Mouse (Mus musculus) heart, adult 2 months (tissue): ENCODE measurements around the gene Snrnp70. TPM values are rescaled to one million over a fixed set of nuclear protein-coding genes. Genes with fewer than 3 reads are reported as not detected.

ENCODE experiments used
- DNase-seq, 2 experiments: peaks; one replicate each; pipeline ENCODE4 v3.0.0; 2021
- H3K27ac ChIP-seq: fragments of 200-600 bp; 2 replicates; pipeline ENCODE4 v1.8.1; 2022
- H3K27me3 ChIP-seq: fragments of 200-500 bp; 2 replicates; pipeline ENCODE4 v1.6.1; 2012; ENCODE audit warnings: mild to moderate bottlenecking, low read length, inconsistent platforms, mixed read lengths; ENCODE audit not compliant: control insufficient read depth, insufficient read depth
- H3K36me3 ChIP-seq: fragments of 200-500 bp; 2 replicates; pipeline ENCODE4 v1.6.1; 2012; ENCODE audit warnings: low read length, inconsistent platforms; ENCODE audit not compliant: control insufficient read depth, insufficient read depth
- H3K4me1 ChIP-seq: fragments of 200-500 bp; 2 replicates; pipeline ENCODE4 v1.6.1; 2011; ENCODE audit warnings: low read length; ENCODE audit not compliant: control insufficient read depth, insufficient read depth
- H3K4me3 ChIP-seq: fragments of 200-600 bp; 2 replicates; pipeline ENCODE4 v1.8.1; 2022
- H3K79me2 ChIP-seq: fragments of 200-500 bp; replicated peaks from 2 replicates; pipeline ENCODE4 v1.6.1; 2012; ENCODE audit warnings: mild to moderate bottlenecking, inconsistent platforms, low read length, moderate library complexity, mixed read lengths; ENCODE audit not compliant: control insufficient read depth, insufficient read depth
- H3K9ac ChIP-seq: fragments of 200-500 bp; 2 replicates; pipeline ENCODE4 v1.6.1; 2012; ENCODE audit warnings: low read depth, mild to moderate bottlenecking, control low read depth, inconsistent platforms, low read length, mixed read lengths
- CTCF ChIP-seq: fragments of 200-600 bp; IDR thresholded peaks from 2 replicates; pipeline ENCODE4 v1.8.1; 2022; ENCODE audit warnings: antibody characterized with exemption, mild to moderate bottlenecking, moderate library complexity
- EP300 ChIP-seq: fragments of 200-500 bp; IDR thresholded peaks from 2 replicates; pipeline ENCODE4 v1.6.1; 2011; ENCODE audit warnings: low read depth, low read length, control low read depth; ENCODE audit not compliant: insufficient read depth
- POLR2A ChIP-seq: fragments of 200-500 bp; IDR thresholded peaks from 2 replicates; pipeline ENCODE4 v1.6.1; 2011; ENCODE audit warnings: mild to moderate bottlenecking, low read depth, low read length, control low read depth; ENCODE audit not compliant: insufficient read depth
- WGBS: fragments of 180-500 bp; shearing (Covaris S2); methylation state at CpG from one replicate; pipeline ENCODE4 v1.1.7; 2018; 5-methylcytosine and 5-hydroxymethylcytosine counted together
- intact Hi-C: fragments of 180-260 bp; cut with DNase I; formaldehyde crosslinking; loops from one replicate; pipeline ENCODE4 v1.15.1; 2025
- polyA plus RNA-seq: library from polyadenylated mRNA; depleted of rRNA; stranded (reverse); fragments of >200 nt; gene quantifications from 2 replicates; pipeline ENCODE4 v1.2.3, GENCODE M21; 2012
- total RNA-seq, 2 experiments: library from RNA; stranded (reverse); gene quantifications; 2 replicates each; pipeline ENCODE4 v1.2.3; 2021

Snrnp70 gene
- total and polyA plus RNA-seq, 3 experiments, result 85.0 to 117 (median 99.5) TPM

DNA sequence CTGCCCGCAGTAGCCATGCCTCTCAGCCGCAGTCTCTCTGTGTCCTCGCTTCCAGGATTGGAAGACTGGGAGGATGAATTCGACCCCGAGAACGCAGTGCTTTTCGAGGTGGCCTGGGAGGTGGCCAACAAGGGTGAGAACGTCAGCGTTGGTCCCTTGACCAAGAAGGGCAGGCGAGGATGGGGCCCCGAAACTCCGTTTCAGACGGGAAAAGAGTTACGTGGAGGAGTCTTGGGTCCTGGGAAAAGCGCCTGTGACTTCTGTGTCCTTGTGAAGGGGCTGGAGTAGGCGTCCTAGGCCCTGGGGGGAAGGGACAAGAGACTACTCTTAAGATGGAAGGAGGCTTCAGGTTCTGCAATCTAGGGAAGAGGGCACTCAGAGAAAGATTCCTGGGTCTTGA, 39.5 kb upstream of the Snrnp70 start:
- no peak for DNase-seq
- H3K4me1 ChIP-seq, result peaks cover 7% of the 10 kb centered on the region
- peak overlapping the region; percentile 87 for H3K27ac ChIP-seq
- TF ChIP-seq EP300 (no peak), POLR2A (no peak), CTCF (no peak)
- peak overlapping the region; percentile 77 for H3K9ac ChIP-seq
- 1% methylated on average over 16 of the region's 16 CpGs for WGBS
- H3K79me2 ChIP-seq, result 0 out of 2 replicates have a peak, but pooled peaks cover under 1% of the 10 kb centered on the region
- intact Hi-C loops, result no loop called here
- no peaks in the 10 kb centered on the region for H3K27me3 ChIP-seq
- peak overlapping the region; percentile 67 for H3K4me3 ChIP-seq
- no peaks in the 10 kb centered on the region for H3K36me3 ChIP-seq

DNA sequence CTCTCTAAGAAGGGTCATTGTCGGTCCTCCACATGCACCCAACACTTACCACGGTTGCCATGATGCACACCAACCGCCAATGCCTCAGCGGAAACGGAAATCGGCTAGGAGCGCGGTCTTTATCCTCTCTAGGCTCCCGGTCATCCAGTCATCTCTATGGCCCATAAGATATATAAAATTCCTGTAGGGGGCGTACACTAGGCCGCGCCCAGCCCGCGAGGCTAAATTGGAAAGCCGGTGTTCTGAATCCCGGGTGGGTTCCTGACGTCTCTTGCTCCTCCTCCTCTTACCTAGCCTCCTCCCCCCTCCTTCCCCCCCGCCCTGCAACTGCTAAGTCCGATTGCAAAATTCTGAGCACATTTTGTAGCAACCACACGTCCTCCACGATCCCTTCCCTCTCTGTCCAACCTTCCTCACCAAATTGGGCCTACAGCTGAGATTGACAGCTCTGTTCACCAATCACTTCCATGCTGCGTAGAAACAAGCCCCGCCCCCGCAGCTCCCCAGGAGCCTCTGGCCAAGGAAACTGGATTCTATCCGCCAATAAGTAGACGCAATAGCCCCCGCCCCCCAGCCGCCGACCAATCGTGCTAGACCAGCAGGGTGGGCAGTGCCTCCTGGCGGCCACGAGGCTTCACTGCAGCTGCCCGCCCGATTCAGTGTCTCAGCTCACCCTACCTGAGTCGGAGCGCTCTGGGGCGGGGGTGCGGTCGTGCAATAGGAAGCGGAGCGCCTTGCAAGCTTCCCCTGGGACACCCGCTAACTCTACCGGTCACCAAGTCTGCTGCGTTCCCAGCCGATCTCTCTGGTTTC, 38.9 kb upstream of the Snrnp70 start, which contains the start of gene Gys1:
TSS of gene Gys1 (plus strand) at position 642 of the 813 bp plus-strand sequence.
- H3K4me1 ChIP-seq, result peaks cover 7% of the 10 kb centered on the region
- under 1% methylated on average over 45 of the region's 45 CpGs for WGBS
- TF ChIP-seq POLR2A, result peak; percentile 75
- peak; percentile 72 for TF ChIP-seq CTCF
- TF ChIP-seq EP300, result peak; percentile 37; the same call in 1 of the 2 replicates
- peak within 1 kb of the TSS; percentile 87 for H3K27ac ChIP-seq
- intact Hi-C loops, result loop anchor here (1.0 kb wide), 1 partner anchor 25 kb away; the partner anchor contains the start of gene Ftl1
- H3K9ac ChIP-seq, result peak within 1 kb of the TSS; percentile 77
- peaks cover 4% of the 10 kb centered on the region; the same call in 1 of the 2 replicates for H3K79me2 ChIP-seq
- DNase-seq, result peak; percentile 99 to 100
- no peaks in the 10 kb centered on the region for H3K27me3 ChIP-seq
- peak within 1 kb of the TSS; percentile 85 for H3K4me3 ChIP-seq
- no peaks in the 10 kb centered on the region for H3K36me3 ChIP-seq

DNA sequence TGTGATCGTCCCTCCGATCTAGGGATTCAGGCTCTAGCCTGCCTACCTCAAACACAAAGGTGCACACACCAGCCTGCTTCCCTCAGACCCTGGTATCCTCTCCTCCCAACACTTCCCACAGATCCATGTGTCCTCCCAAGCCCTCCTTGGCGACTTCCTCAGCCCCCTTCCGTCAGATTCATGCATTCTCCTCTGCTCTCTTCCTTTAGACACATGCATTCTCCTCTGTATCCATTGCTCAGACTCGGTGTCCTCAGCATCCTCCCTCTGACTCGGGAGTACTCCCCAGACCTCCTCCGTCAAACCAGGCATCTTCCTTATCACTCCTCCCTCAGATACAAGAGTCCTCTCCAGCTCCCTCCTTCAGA, 38.3 kb upstream of the Snrnp70 start:
- TF ChIP-seq POLR2A, result no peak
- no peak for TF ChIP-seq CTCF
- TF ChIP-seq EP300, result no peak
- WGBS, result 0% methylated on average over 7 of the region's 7 CpGs
- peak overlapping the region; percentile 85 for H3K4me3 ChIP-seq
- intact Hi-C loops, result loop anchor here (1.0 to 2.0 kb wide), 2 partner anchors 25 to 27 kb away; partner anchors contain the start of gene Ftl1
- H3K9ac ChIP-seq, result peak overlapping the region; percentile 30
- peaks cover 4% of the 10 kb centered on the region; the same call in 1 of the 2 replicates for H3K79me2 ChIP-seq
- DNase-seq, result no peak
- peak overlapping the region; percentile 78 for H3K27ac ChIP-seq
- peaks cover 7% of the 10 kb centered on the region for H3K4me1 ChIP-seq
- no peaks in the 10 kb centered on the region for H3K27me3 ChIP-seq
- no peaks in the 10 kb centered on the region for H3K36me3 ChIP-seq

DNA sequence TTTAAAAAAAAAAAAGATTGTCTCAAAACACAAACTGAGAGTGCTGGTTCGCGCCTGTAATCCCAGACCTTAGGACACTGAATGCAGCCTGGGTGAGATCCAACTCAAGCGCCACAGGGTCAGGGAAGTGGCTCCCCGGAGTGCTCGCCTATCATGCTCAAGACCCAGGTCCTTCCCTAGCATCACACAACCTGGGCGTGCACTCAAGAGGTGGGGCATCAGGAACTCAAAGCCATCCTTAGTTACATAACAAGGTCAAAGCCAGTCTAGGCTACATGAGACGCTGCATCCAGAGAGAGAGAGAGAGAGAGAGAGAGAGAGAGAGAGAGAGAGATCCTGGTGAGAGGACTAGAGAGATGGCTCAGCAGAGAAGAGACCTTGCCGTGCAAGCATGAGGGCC, 31.0 kb upstream of the Snrnp70 start:
- WGBS, result 81% methylated on average over 8 of the region's 8 CpGs
- TF ChIP-seq POLR2A (no peak), EP300 (no peak), CTCF (no peak)
- no peaks in the 10 kb centered on the region for H3K27me3 ChIP-seq
- no peak overlapping the region for H3K9ac ChIP-seq
- H3K79me2 ChIP-seq, result peaks cover 4% of the 10 kb centered on the region; the same call in 1 of the 2 replicates
- no peak overlapping the region for H3K27ac ChIP-seq
- intact Hi-C loops, result no loop called here
- DNase-seq, result no peak
- no peaks in the 10 kb centered on the region for H3K4me1 ChIP-seq
- H3K4me3 ChIP-seq, result no peak overlapping the region
- no peaks in the 10 kb centered on the region for H3K36me3 ChIP-seq

DNA sequence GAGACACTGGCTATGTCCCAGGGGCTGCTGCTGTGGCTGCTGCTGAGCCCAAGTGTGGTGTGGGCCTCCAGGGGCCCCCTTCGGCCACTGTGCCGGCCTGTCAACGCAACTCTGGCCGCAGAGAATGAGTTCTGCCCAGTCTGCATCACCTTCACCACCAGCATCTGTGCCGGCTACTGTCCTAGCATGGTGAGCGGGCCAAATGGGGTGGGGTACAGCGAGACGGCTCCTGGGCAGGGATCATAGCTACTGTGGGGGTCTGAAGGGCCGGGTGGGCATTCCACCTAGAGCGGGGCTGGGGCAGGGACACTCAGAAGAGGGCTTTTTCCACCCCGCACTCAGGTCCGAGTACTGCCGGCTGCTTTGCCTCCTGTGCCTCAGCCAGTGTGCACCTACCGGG, 25.7 kb upstream of the Snrnp70 start:
- no peaks in the 10 kb centered on the region for H3K4me1 ChIP-seq
- 90% methylated on average over 14 of the region's 14 CpGs for WGBS
- H3K4me3 ChIP-seq, result no peak overlapping the region
- no peak overlapping the region for H3K27ac ChIP-seq
- no peaks in the 10 kb centered on the region for H3K79me2 ChIP-seq
- H3K27me3 ChIP-seq, result no peaks in the 10 kb centered on the region
- no peak for DNase-seq
- intact Hi-C loops, result no loop called here
- H3K9ac ChIP-seq, result no peak overlapping the region
- TF ChIP-seq EP300, result no peak
- no peak for TF ChIP-seq POLR2A
- no peak for TF ChIP-seq CTCF
- no peaks in the 10 kb centered on the region for H3K36me3 ChIP-seq

DNA sequence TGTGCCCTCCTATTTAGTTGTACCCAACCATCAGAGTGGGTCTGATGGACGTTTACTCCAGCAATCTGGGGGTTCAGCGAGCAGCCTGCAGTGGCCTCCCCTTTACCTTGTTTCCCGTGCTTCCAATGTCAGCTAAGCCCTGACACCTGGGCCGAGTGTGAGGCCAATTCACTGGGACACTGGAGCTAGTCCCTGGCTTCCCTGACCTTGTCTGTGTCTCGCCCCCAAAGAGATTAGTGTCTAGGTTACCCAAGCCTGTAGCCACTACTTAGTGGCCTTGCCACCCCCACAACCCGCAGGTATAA, 25.0 kb upstream of the Snrnp70 start, which contains the start of gene Lhb:
TSS of gene Lhb (plus strand) at position 206 of the 305 bp plus-strand sequence.
- WGBS, result 74% methylated on average over 6 of the region's 6 CpGs
- H3K4me1 ChIP-seq, result no peaks in the 10 kb centered on the region
- intact Hi-C loops, result no loop called here
- no peak within 1 kb of the TSS for H3K9ac ChIP-seq
- H3K4me3 ChIP-seq, result no peak within 1 kb of the TSS
- no peaks in the 10 kb centered on the region for H3K79me2 ChIP-seq
- H3K27ac ChIP-seq, result no peak within 1 kb of the TSS
- no peaks in the 10 kb centered on the region for H3K36me3 ChIP-seq
- no peak for DNase-seq
- TF ChIP-seq POLR2A (no peak), CTCF (no peak), EP300 (no peak)
- peaks cover under 1% of the 10 kb centered on the region; the same call in 1 of the 2 replicates for H3K27me3 ChIP-seq
